Comparison of ENCODE assay signal across 8 mouse cellular contexts in the genomic region with DNA sequence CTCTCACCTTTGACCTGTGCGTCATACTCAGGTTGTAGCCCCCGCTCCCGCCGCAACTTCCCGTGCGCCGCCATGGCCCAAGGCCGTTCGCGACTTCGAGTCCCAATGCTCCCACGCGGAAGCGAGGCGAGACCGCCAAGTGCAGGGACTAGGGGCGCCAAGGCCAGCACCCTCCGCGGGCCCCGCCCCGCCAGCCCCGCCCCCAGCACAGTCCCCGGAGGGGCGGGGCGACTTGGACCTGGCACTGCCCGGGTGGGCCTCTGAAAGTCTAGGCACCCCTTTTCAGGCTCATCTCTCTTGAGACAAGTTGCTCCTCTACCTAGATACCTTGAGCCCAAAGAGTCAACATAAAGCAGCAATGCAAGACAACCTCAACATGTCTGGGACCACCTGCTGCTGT. TPM values are rescaled to one million over a fixed set of nuclear protein-coding genes. Genes with fewer than 3 reads are reported as not detected.
DNase-seq lines count a peak whose midpoint lies in the region; ATAC-seq and TF ChIP-seq lines count a peak whose summit lies in the region.

No protein-coding gene starts in this region.

- DNase-seq in gastrocnemius, adult 2 months = no peak
- DNase-seq in gastrocnemius, postnatal 36 days = no peak
- DNase-seq in spleen, postnatal 14 days (ENCODE audit: low spot score in 2 of 2) = peak; percentile 34 to 46
- no peak for DNase-seq in cerebellum, postnatal 4 days (ENCODE audit: low spot score in 2 of 2)

- peak overlapping the region; percentile 37 for H3K4me3 ChIP-seq in gastrocnemius, adult 2 months
- peak overlapping the region; percentile 47 for H3K4me3 ChIP-seq in bone marrow macrophage, adult 2 months (ENCODE audit: insufficient read depth, low read length)
- no peak overlapping the region for H3K4me3 ChIP-seq in hindbrain, embryonic 15.5 days
- peak overlapping the region; percentile 7; the same call in 1 of the 2 replicates for H3K4me3 ChIP-seq in lung, embryonic 15.5 days

- H3K27ac ChIP-seq in gastrocnemius, adult 2 months = no peak overlapping the region
- peak overlapping the region; percentile 84 for H3K27ac ChIP-seq in bone marrow macrophage, adult 2 months (ENCODE audit: insufficient read depth, low read depth, low read length)
- no peak overlapping the region for H3K27ac ChIP-seq in hindbrain, embryonic 15.5 days (replicated peaks)
- no peak overlapping the region for H3K27ac ChIP-seq in lung, embryonic 15.5 days

- peaks cover 50% of the 10 kb centered on the region for H3K4me1 ChIP-seq in bone marrow macrophage, adult 2 months (ENCODE audit: control insufficient read depth, insufficient read depth, low read length)
- 0 out of 2 replicates have a peak, but pooled peaks cover 2% of the 10 kb centered on the region for H3K4me1 ChIP-seq in hindbrain, embryonic 15.5 days (replicated peaks)
- H3K4me1 ChIP-seq in lung, embryonic 15.5 days = no peaks in the 10 kb centered on the region; the same call in 1 of the 2 replicates

- intact Hi-C loops in gastrocnemius, adult 2 months (cut with DNase I) = no loop called here
- intact Hi-C loops in gastrocnemius, postnatal 36 days (cut with DNase I) = no loop called here

- no peak for TF ChIP-seq CTCF in gastrocnemius, adult 2 months (IDR thresholded peaks at IDR 0.05)
- no peak for TF ChIP-seq CTCF in bone marrow macrophage, adult 2 months (IDR thresholded peaks at IDR 0.05; ENCODE audit: low read depth, low read length)

- TF ChIP-seq POLR2A in bone marrow macrophage, adult 2 months (IDR thresholded peaks at IDR 0.05; ENCODE audit: borderline replicate concordance, low read depth, low read length) = no peak

- H3K27me3 ChIP-seq in hindbrain, embryonic 15.5 days = no peaks in the 10 kb centered on the region
- H3K27me3 ChIP-seq in lung, embryonic 15.5 days = no peaks in the 10 kb centered on the region

- no peak overlapping the region for H3K9ac ChIP-seq in hindbrain, embryonic 15.5 days
- H3K9ac ChIP-seq in lung, embryonic 15.5 days = no peak overlapping the region

- H3K36me3 ChIP-seq in hindbrain, embryonic 15.5 days = no peaks in the 10 kb centered on the region
- H3K36me3 ChIP-seq in lung, embryonic 15.5 days = no peaks in the 10 kb centered on the region

- peak overlapping the region; percentile 44 for H3K4me2 ChIP-seq in hindbrain, embryonic 15.5 days
- H3K4me2 ChIP-seq in lung, embryonic 15.5 days = peak overlapping the region; percentile 46

- 34% methylated on average over 22 of the region's 26 CpGs for WGBS in hindbrain, embryonic 15.5 days
- WGBS in lung, embryonic 15.5 days = 29% methylated on average over 19 of the region's 26 CpGs

- ATAC-seq in hindbrain, embryonic 15.5 days (ENCODE audit: low FRiP score, low read depth) = no peak
- ATAC-seq in lung, embryonic 15.5 days (ENCODE audit: borderline replicate concordance, extremely low read depth, low FRiP score, low TSS enrichment) = no peak
- ATAC-seq in frontal cortex, adult (ENCODE audit: low TSS enrichment) = no peak

- H3K9me3 ChIP-seq in hindbrain, embryonic 15.5 days = no peaks in the 10 kb centered on the region
- no peaks in the 10 kb centered on the region for H3K9me3 ChIP-seq in lung, embryonic 15.5 days

RNA-seq across cellular contexts. Expression of a gene that starts 10.5 kb away (rescaled TPM):
- under 1 TPM; 0.59 to 0.89 TPM for total RNA-seq in gastrocnemius, adult 2 months (2021)
- 1 to 10 TPM in 1 of 2 experiments, under 1 TPM in 1; 0.67 to 1.0 TPM for total RNA-seq in gastrocnemius, postnatal 36 days (2021)
- polyA plus RNA-seq in bone marrow macrophage, adult 2 months (2012; ENCODE audit: insufficient read depth, insufficient read length, missing spikeins) = 102 and 106 TPM in 2 replicates
- polyA plus RNA-seq in hindbrain, embryonic 15.5 days (2015; fragmentation: Nextera tagmentation; extraction: Ambion mirVana) = 3.5 and 3.6 TPM in 2 replicates
- 2.0 and 4.3 TPM in 2 replicates for polyA plus RNA-seq in lung, embryonic 15.5 days (2015; fragmentation: Nextera tagmentation; extraction: Ambion mirVana)

RNA-seq across cellular contexts. Expression of a gene that starts 10.6 kb away (rescaled TPM):
- 10 to 100 TPM; 51.2 to 63.4 TPM for total RNA-seq in gastrocnemius, adult 2 months (2021)
- 10 to 100 TPM; 52.9 to 57.1 TPM for total RNA-seq in gastrocnemius, postnatal 36 days (2021)
- 29.6 and 34.5 TPM in 2 replicates for polyA plus RNA-seq in bone marrow macrophage, adult 2 months (2012; ENCODE audit: insufficient read depth, insufficient read length, missing spikeins)
- polyA plus RNA-seq in hindbrain, embryonic 15.5 days (2015; fragmentation: Nextera tagmentation; extraction: Ambion mirVana) = 93.3 and 98.4 TPM in 2 replicates
- polyA plus RNA-seq in lung, embryonic 15.5 days (2015; fragmentation: Nextera tagmentation; extraction: Ambion mirVana) = 138 and 143 TPM in 2 replicates

RNA-seq across cellular contexts. Expression of a gene that starts 15.3 kb away (rescaled TPM):
- total RNA-seq in gastrocnemius, adult 2 months (2021) = 1 to 10 TPM; 2.3 to 3.2 TPM
- total RNA-seq in gastrocnemius, postnatal 36 days (2021) = 1 to 10 TPM; 1.8 to 2.3 TPM
- polyA plus RNA-seq in bone marrow macrophage, adult 2 months (2012; ENCODE audit: insufficient read depth, insufficient read length, missing spikeins) = 32.0 and 36.6 TPM in 2 replicates
- polyA plus RNA-seq in hindbrain, embryonic 15.5 days (2015; fragmentation: Nextera tagmentation; extraction: Ambion mirVana) = 85.5 and 126 TPM in 2 replicates
- polyA plus RNA-seq in lung, embryonic 15.5 days (2015; fragmentation: Nextera tagmentation; extraction: Ambion mirVana) = 2.7 and 2.9 TPM in 2 replicates

RNA-seq across cellular contexts. Expression of a gene that starts 19.3 kb away (rescaled TPM):
- total RNA-seq in gastrocnemius, adult 2 months (2021) = not detected
- not detected for total RNA-seq in gastrocnemius, postnatal 36 days (2021)
- polyA plus RNA-seq in bone marrow macrophage, adult 2 months (2012; ENCODE audit: insufficient read depth, insufficient read length, missing spikeins) = not detected in 2 replicates
- 0.17 and 0.18 TPM in 2 replicates for polyA plus RNA-seq in hindbrain, embryonic 15.5 days (2015; fragmentation: Nextera tagmentation; extraction: Ambion mirVana)
- 0.13 and 0.14 TPM in 2 replicates for polyA plus RNA-seq in lung, embryonic 15.5 days (2015; fragmentation: Nextera tagmentation; extraction: Ambion mirVana)

RNA-seq across cellular contexts. Expression of a gene that starts 19.5 kb away (rescaled TPM):
- 1 to 10 TPM; 1.4 to 1.7 TPM for total RNA-seq in gastrocnemius, adult 2 months (2021)
- total RNA-seq in gastrocnemius, postnatal 36 days (2021) = 1 to 10 TPM; 1.8 to 2.5 TPM
- polyA plus RNA-seq in bone marrow macrophage, adult 2 months (2012; ENCODE audit: insufficient read depth, insufficient read length, missing spikeins) = 162 and 175 TPM in 2 replicates
- 13.3 and 14.1 TPM in 2 replicates for polyA plus RNA-seq in hindbrain, embryonic 15.5 days (2015; fragmentation: Nextera tagmentation; extraction: Ambion mirVana)
- polyA plus RNA-seq in lung, embryonic 15.5 days (2015; fragmentation: Nextera tagmentation; extraction: Ambion mirVana) = 34.1 and 35.1 TPM in 2 replicates

Comparison
In these comparisons a context has a peak if more than half of its experiments do, and no peak if none do; other contexts are left out.
1. DNase-seq: peak in spleen, postnatal 14 days (2 of 2); none in gastrocnemius, adult 2 months (single experiment), gastrocnemius, postnatal 36 days (0 of 2) and cerebellum, postnatal 4 days (0 of 2).
2. RNA of a gene that starts 10.5 kb away (polyA plus RNA-seq): 102 to 106 TPM in bone marrow macrophage, adult 2 months; 2.0 to 4.3 TPM in lung, embryonic 15.5 days and 3.5 to 3.6 TPM in hindbrain, embryonic 15.5 days; every median in the first group is over 10 times any median in the second.